Mouse (Mus musculus) kidney, postnatal 0 days (tissue): ENCODE measurements around the gene A930004D18Rik. TPM values are rescaled to one million over a fixed set of nuclear protein-coding genes. Genes with fewer than 3 reads are reported as not detected.
A peak's percentile ranks its signal among the peaks of the same experiment; 100 is the strongest.

Source experiments
- ATAC-seq: fragments of 200-750 bp; cut with Nextera tagmentation; replicated peaks from 2 replicates; pipeline ENCODE4 v1.8.0; 2017; ENCODE audit warnings: low read depth, moderate number of reproducible peaks, moderate TSS enrichment, moderate library complexity; ENCODE audit not compliant: low FRiP score
- DNase-seq: peaks from one replicate; pipeline ENCODE4 v3.0.0-alpha.2; 2016; ENCODE audit warnings: low spot score
- H3K27ac ChIP-seq: fragments of 300-500 bp; sonication (generic); 2 replicates; pipeline ENCODE4 v1.5.1; 2014; ENCODE audit warnings: mild to moderate bottlenecking
- H3K27me3 ChIP-seq: fragments of 300-500 bp; sonication (generic); 2 replicates; pipeline ENCODE4 v1.6.1; 2014; ENCODE audit warnings: low read length, mixed read lengths; ENCODE audit not compliant: insufficient read depth
- H3K36me3 ChIP-seq: fragments of 300-500 bp; sonication (generic); 2 replicates; pipeline ENCODE4 v1.6.1; 2014; ENCODE audit warnings: low read length, mixed read lengths; ENCODE audit not compliant: insufficient read depth
- H3K4me1 ChIP-seq: fragments of 300-500 bp; sonication (generic); replicated peaks from 2 replicates; pipeline ENCODE4 v1.6.1; 2014; ENCODE audit warnings: antibody characterized with exemption, low read length, mixed read lengths; ENCODE audit not compliant: insufficient read depth
- H3K4me2 ChIP-seq: fragments of 300-500 bp; sonication (generic); 2 replicates; pipeline ENCODE4 v1.6.1; 2014; ENCODE audit warnings: mild to moderate bottlenecking, low read length, moderate library complexity, mixed read lengths
- H3K4me3 ChIP-seq: fragments of 300-500 bp; sonication (generic); replicated peaks from 2 replicates; pipeline ENCODE4 v1.5.1; 2014; ENCODE audit warnings: low read depth, low read length
- H3K9ac ChIP-seq: fragments of 300-500 bp; sonication (generic); 2 replicates; pipeline ENCODE4 v1.6.1; 2014; ENCODE audit warnings: low read depth, low read length
- H3K9me3 ChIP-seq: fragments of 300-500 bp; sonication (generic); replicated peaks from 2 replicates; pipeline ENCODE4 v1.6.1; 2016; ENCODE audit warnings: low read length, inconsistent platforms, mixed read lengths
- CTCF ChIP-seq: IDR thresholded peaks from 2 replicates; pipeline ENCODE4 v1.5.1; 2016; ENCODE audit warnings: antibody characterized with exemption, low read depth, mild to moderate bottlenecking, moderate library complexity
- WGBS: fragments of 180-500 bp; shearing (Covaris S2); extraction: QIAGEN DNeasy Blood & Tissue Kit; methylation state at CpG from one replicate; pipeline ENCODE4 v1.1.7; 2014; 5-methylcytosine and 5-hydroxymethylcytosine counted together
- polyA plus RNA-seq: library from polyadenylated mRNA; unstranded; fragments of >200 nt; fragmentation: Nextera tagmentation; extraction: Ambion mirVana; gene quantifications from 2 replicates; pipeline ENCODE4 v1.2.1, GENCODE M21; 2015

Gene A930004D18Rik
- polyA plus RNA-seq, 1 experiment from 2014 or later = 14.9 TPM

GRCm38 (mm10) chr2:18046186-18046585, 8.6 kb upstream of the A930004D18Rik start:
- 3% methylated on average over 4 of the region's 4 CpGs for WGBS
- no peaks in the 10 kb centered on the region for H3K36me3 ChIP-seq
- peak overlapping the region; percentile 99 for H3K27ac ChIP-seq
- no peak for TF ChIP-seq CTCF
- peak overlapping the region; percentile 97 for H3K9ac ChIP-seq
- ATAC-seq = no peak
- peak overlapping the region; percentile 88 for H3K4me2 ChIP-seq
- H3K4me3 ChIP-seq = peak overlapping the region; percentile 95
- DNase-seq = no peak
- no peaks in the 10 kb centered on the region for H3K9me3 ChIP-seq
- no peaks in the 10 kb centered on the region for H3K27me3 ChIP-seq
- H3K4me1 ChIP-seq = peaks cover 20% of the 10 kb centered on the region

- WGBS = 20% methylated on average over 6 of the region's 6 CpGs
- H3K9me3 ChIP-seq = no peaks in the 10 kb centered on the region
- DNase-seq = no peak
These were observed 8.2 kb upstream of the A930004D18Rik start for GRCm38 (mm10) chr2:18045781-18046181.

GRCm38 (mm10) chr2:18045143-18045780, 7.7 kb upstream of the A930004D18Rik start:
- Histone ChIP-seq H3K4me2 (peak overlapping the region; percentile 88), H3K9me3 (no peaks in the 10 kb centered on the region), H3K4me3 (peak overlapping the region; percentile 95), H3K36me3 (no peaks in the 10 kb centered on the region), H3K27me3 (no peaks in the 10 kb centered on the region), H3K9ac (peak overlapping the region; percentile 97; the same call in 1 of the 2 replicates), H3K27ac (0 out of 2 replicates have a peak overlapping the region, but pooled peaks have one; percentile 99), H3K4me1 (peaks cover 29% of the 10 kb centered on the region)
- 14% methylated on average over 7 of the region's 7 CpGs for WGBS
- DNase-seq = no peak
- no peak for ATAC-seq
- no peak for TF ChIP-seq CTCF

More at GRCm38 (mm10) chr2:18045781-18046181, 8.2 kb upstream of the A930004D18Rik start:
- H3K4me3 ChIP-seq = peak overlapping the region; percentile 95
- no peaks in the 10 kb centered on the region for H3K36me3 ChIP-seq
- peak overlapping the region; percentile 88 for H3K4me2 ChIP-seq
- ATAC-seq = no peak
- no peaks in the 10 kb centered on the region for H3K27me3 ChIP-seq
- peak overlapping the region; percentile 99; the same call in 1 of the 2 replicates for H3K27ac ChIP-seq
- peak overlapping the region; percentile 97 for H3K9ac ChIP-seq
- H3K4me1 ChIP-seq = peaks cover 24% of the 10 kb centered on the region
- no peak for TF ChIP-seq CTCF

- TF ChIP-seq CTCF = no peak
- Histone ChIP-seq H3K4me3 (no peak overlapping the region; the same call in 1 of the 2 replicates), H3K36me3 (no peaks in the 10 kb centered on the region), H3K27me3 (no peaks in the 10 kb centered on the region), H3K9ac (peak overlapping the region; percentile 35), H3K9me3 (no peaks in the 10 kb centered on the region), H3K4me1 (peaks cover 37% of the 10 kb centered on the region), H3K4me2 (peak overlapping the region; percentile 49), H3K27ac (peak overlapping the region; percentile 85)
- 33% methylated on average over 14 of the region's 14 CpGs for WGBS
- peak; percentile 78 for ATAC-seq
- peak; percentile 70 for DNase-seq
These were observed 3.8 kb upstream of the A930004D18Rik start for GRCm38 (mm10) chr2:18041199-18041885.

- no peak for TF ChIP-seq CTCF
- peak overlapping the region; percentile 43; the same call in 1 of the 2 replicates for H3K9ac ChIP-seq
- no peaks in the 10 kb centered on the region for H3K27me3 ChIP-seq
- H3K27ac ChIP-seq = peak overlapping the region; percentile 85
- DNase-seq (peak; percentile 71), ATAC-seq (peak; percentile 55)
- no peak overlapping the region; the same call in 1 of the 2 replicates for H3K4me3 ChIP-seq
- 38% methylated on average over 27 of the region's 27 CpGs for WGBS
- peak overlapping the region; percentile 49 for H3K4me2 ChIP-seq
- no peaks in the 10 kb centered on the region for H3K36me3 ChIP-seq
- H3K4me1 ChIP-seq = peaks cover 37% of the 10 kb centered on the region
- no peaks in the 10 kb centered on the region for H3K9me3 ChIP-seq
These were observed 3.0 kb upstream of the A930004D18Rik start for GRCm38 (mm10) chr2:18040347-18041160.
